Mouse (Mus musculus) adrenal gland (tissue): ENCODE results near the gene Smarca2.

Source experiments
- intact Hi-C: fragments of 180-260 bp; cut with DNase I; formaldehyde crosslinking; loops from one replicate; pipeline ENCODE4 v1.15.1; 2025
- long read RNA-seq, 2 experiments: library from polyadenylated mRNA; unstranded; transcript quantifications; one replicate each; pipeline ENCODE4 v2.0.0; 2020; ENCODE audit warnings: borderline replicate concordance in 1 of 2; ENCODE audit not compliant: insufficient replicate concordance in 1 of 2

Gene Smarca2
- long read RNA-seq, experiment 1, full-length matches to known transcripts, result 2 of 35 reads
- long read RNA-seq, experiment 1, partial matches to known transcripts, result 22 of 35 reads
- long read RNA-seq, experiment 1, other reads (novel, unspliced or antisense), result 11 of 35 reads
- long read RNA-seq, experiment 2, partial matches to known transcripts, result 19 of 32 reads
- long read RNA-seq, experiment 2, other reads (novel, unspliced or antisense), result 13 of 32 reads

- intact Hi-C loops, result no loop called here
These were observed at the start of gene Smarca2 for GRCm38 (mm10) chr19:26604755-26605300. Gene Smarca2 (plus strand): TSS chr19:26605050.

- intact Hi-C loops, result no loop called here
These were observed 40.0 kb upstream of the Smarca2 start for GRCm38 (mm10) chr19:26564850-26565249.

- intact Hi-C loops, result no loop called here
These were observed 38.7 kb upstream of the Smarca2 start for GRCm38 (mm10) chr19:26566109-26566508.

GRCm38 (mm10) chr19:26568236-26568635, 36.6 kb upstream of the Smarca2 start:
- intact Hi-C loops, result no loop called here

GRCm38 (mm10) chr19:26568941-26569340, 35.9 kb upstream of the Smarca2 start:
- intact Hi-C loops, result no loop called here

GRCm38 (mm10) chr19:26569461-26569860, 35.4 kb upstream of the Smarca2 start:
- intact Hi-C loops, result no loop called here

- intact Hi-C loops, result no loop called here
These were observed 25.2 kb upstream of the Smarca2 start for GRCm38 (mm10) chr19:26579645-26580044.

GRCm38 (mm10) chr19:26580061-26580460, 24.8 kb upstream of the Smarca2 start:
- intact Hi-C loops, result no loop called here

- intact Hi-C loops, result no loop called here
These were observed 10.2 kb upstream of the Smarca2 start for GRCm38 (mm10) chr19:26594661-26595060.

GRCm38 (mm10) chr19:26601459-26601858, 3.4 kb upstream of the Smarca2 start:
- intact Hi-C loops, result no loop called here

- intact Hi-C loops, result no loop called here
These were observed 1.5 kb upstream of the Smarca2 start for GRCm38 (mm10) chr19:26603296-26603860.

- intact Hi-C loops, result no loop called here
These were observed 720 bp upstream of the Smarca2 start for GRCm38 (mm10) chr19:26603906-26604754.

GRCm38 (mm10) chr19:26605438-26606320, 829 bp downstream of the Smarca2 start:
- intact Hi-C loops, result no loop called here

- intact Hi-C loops, result no loop called here
These were observed 1.7 kb downstream of the Smarca2 start for GRCm38 (mm10) chr19:26606321-26607155.

- intact Hi-C loops, result no loop called here
These were observed 2.3 kb downstream of the Smarca2 start for GRCm38 (mm10) chr19:26607156-26607536.

GRCm38 (mm10) chr19:26607551-26608433, 2.9 kb downstream of the Smarca2 start:
- intact Hi-C loops, result no loop called here

GRCm38 (mm10) chr19:26608434-26608812, 3.6 kb downstream of the Smarca2 start:
- intact Hi-C loops, result no loop called here

GRCm38 (mm10) chr19:26609637-26610036, 4.8 kb downstream of the Smarca2 start:
- intact Hi-C loops, result no loop called here

GRCm38 (mm10) chr19:26612995-26613394, 8.1 kb downstream of the Smarca2 start:
- intact Hi-C loops, result no loop called here
